Mouse (Mus musculus) neural tube, embryonic 14.5 days (tissue): ENCODE data around the gene Mark3. TPM values are rescaled to one million over a fixed set of nuclear protein-coding genes. Genes with fewer than 3 reads are reported as not detected.

Experiments
- ATAC-seq: fragments of 200-750 bp; cut with Nextera tagmentation; 2 replicates; pipeline ENCODE4 v1.8.0; 2017; ENCODE audit warnings: low read depth, mild to moderate bottlenecking, moderate TSS enrichment, moderate library complexity
- H3K27ac ChIP-seq: fragments of 300-500 bp; sonication (generic); 2 replicates; pipeline ENCODE4 v1.5.1; 2014; ENCODE audit warnings: low read depth, mild to moderate bottlenecking, control low read depth, low read length, moderate library complexity, mixed read lengths
- H3K27me3 ChIP-seq: fragments of 300-500 bp; sonication (generic); 2 replicates; pipeline ENCODE4 v1.6.1; 2014; ENCODE audit warnings: low read length; ENCODE audit not compliant: control insufficient read depth, insufficient read depth
- H3K36me3 ChIP-seq: fragments of 300-500 bp; sonication (generic); 2 replicates; pipeline ENCODE4 v1.6.1; 2014; ENCODE audit warnings: low read length, mixed read lengths; ENCODE audit not compliant: control insufficient read depth, insufficient read depth
- H3K4me1 ChIP-seq: fragments of 300-500 bp; sonication (generic); 2 replicates; pipeline ENCODE4 v1.6.1; 2014; ENCODE audit warnings: low read length; ENCODE audit not compliant: control insufficient read depth, insufficient read depth
- H3K4me2 ChIP-seq: fragments of 300-500 bp; sonication (generic); 2 replicates; pipeline ENCODE4 v1.6.1; 2014; ENCODE audit warnings: mild to moderate bottlenecking, low read depth, low read length, control low read depth
- H3K4me3 ChIP-seq: fragments of 300-500 bp; sonication (generic); 2 replicates; pipeline ENCODE4 v1.5.1; 2014; ENCODE audit warnings: low read depth, low read length, control low read depth, mixed read lengths
- H3K9ac ChIP-seq: fragments of 300-500 bp; sonication (generic); replicated peaks from 2 replicates; pipeline ENCODE4 v1.6.1; 2014; ENCODE audit warnings: low read depth, mild to moderate bottlenecking, control low read depth, low read length, mixed read lengths
- H3K9me3 ChIP-seq: fragments of 300-500 bp; sonication (generic); 2 replicates; pipeline ENCODE4 v1.6.1; 2016; ENCODE audit warnings: low read length; ENCODE audit not compliant: control insufficient read depth
- WGBS: fragments of 180-500 bp; shearing (Covaris S2); extraction: QIAGEN DNeasy Blood & Tissue Kit; methylation state at CpG from one replicate; pipeline ENCODE4 v1.1.7; 2014; 5-methylcytosine and 5-hydroxymethylcytosine counted together
- polyA plus RNA-seq: library from polyadenylated mRNA; unstranded; fragments of >200 nt; fragmentation: Nextera tagmentation; extraction: Ambion mirVana; gene quantifications from 2 replicates; pipeline ENCODE4 v1.2.1, GENCODE M21; 2014

Mark3 gene
- polyA plus RNA-seq, 1 experiment from 2014 or later, result 78.1 TPM

GRCm38 (mm10) chr12:111537341-111537740 lies 37.0 kb upstream of the Mark3 start:
- Histone ChIP-seq H3K36me3 (peaks cover 32% of the 10 kb centered on the region), H3K4me3 (peak overlapping the region; percentile 96), H3K4me2 (peak overlapping the region; percentile 70), H3K9me3 (no peaks in the 10 kb centered on the region), H3K27ac (peak overlapping the region; percentile 95), H3K9ac (peak overlapping the region; percentile 98), H3K4me1 (peaks cover 16% of the 10 kb centered on the region), H3K27me3 (no peaks in the 10 kb centered on the region; the same call in 1 of the 2 replicates)
- ATAC-seq, result peak; percentile 45
- WGBS, result under 1% methylated on average over 22 of the region's 22 CpGs

DNA sequence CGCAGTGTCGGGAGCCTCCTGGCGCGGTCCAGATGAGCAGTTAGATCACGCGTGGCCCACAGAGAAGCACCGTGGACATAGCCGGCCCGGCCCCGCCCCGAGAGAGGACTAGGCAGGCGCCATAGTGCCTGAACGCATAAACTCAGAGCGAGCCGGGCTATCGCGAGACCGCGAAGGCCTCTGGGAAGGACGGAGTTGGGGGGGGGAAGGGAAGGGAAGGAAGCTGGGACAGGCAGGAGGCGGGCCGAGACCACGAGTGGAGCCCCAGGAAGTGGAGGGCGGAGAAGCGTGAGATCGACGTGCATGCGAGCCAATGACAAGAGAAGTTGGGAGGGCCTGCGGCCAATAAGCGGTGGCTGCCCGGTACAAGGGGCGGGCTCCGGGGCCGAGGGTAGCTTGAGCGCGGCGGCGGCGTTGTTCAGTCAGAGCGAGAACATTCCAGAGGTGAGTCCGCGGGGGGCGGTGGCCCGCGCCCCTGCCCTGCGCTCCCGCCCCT lies 36.5 kb upstream of the Mark3 start, which contains the start of gene Eif5:
Gene Eif5 (plus strand): TSS at position 221 of the 496 bp plus-strand sequence.
- no peaks in the 10 kb centered on the region for H3K9me3 ChIP-seq
- peaks cover 16% of the 10 kb centered on the region for H3K4me1 ChIP-seq
- peak within 1 kb of the TSS; percentile 80 for H3K4me2 ChIP-seq
- peak within 1 kb of the TSS; percentile 96 for H3K4me3 ChIP-seq
- under 1% methylated on average over 34 of the region's 47 CpGs for WGBS
- peak within 1 kb of the TSS; percentile 98 for H3K9ac ChIP-seq
- ATAC-seq, result peak; percentile 99
- H3K27me3 ChIP-seq, result no peaks in the 10 kb centered on the region; the same call in 1 of the 2 replicates
- H3K27ac ChIP-seq, result peak within 1 kb of the TSS; percentile 99
- H3K36me3 ChIP-seq, result peaks cover 37% of the 10 kb centered on the region

GRCm38 (mm10) chr12:111538292-111539040 lies 35.9 kb upstream of the Mark3 start:
- Histone ChIP-seq H3K27ac (peak overlapping the region; percentile 99), H3K9me3 (no peaks in the 10 kb centered on the region), H3K9ac (peak overlapping the region; percentile 98), H3K4me1 (peaks cover 16% of the 10 kb centered on the region), H3K27me3 (no peaks in the 10 kb centered on the region; the same call in 1 of the 2 replicates), H3K4me3 (peak overlapping the region; percentile 96), H3K36me3 (peaks cover 43% of the 10 kb centered on the region), H3K4me2 (peak overlapping the region; percentile 80)
- WGBS, result under 1% methylated on average over 82 of the region's 111 CpGs
- ATAC-seq, result peak; percentile 62

DNA sequence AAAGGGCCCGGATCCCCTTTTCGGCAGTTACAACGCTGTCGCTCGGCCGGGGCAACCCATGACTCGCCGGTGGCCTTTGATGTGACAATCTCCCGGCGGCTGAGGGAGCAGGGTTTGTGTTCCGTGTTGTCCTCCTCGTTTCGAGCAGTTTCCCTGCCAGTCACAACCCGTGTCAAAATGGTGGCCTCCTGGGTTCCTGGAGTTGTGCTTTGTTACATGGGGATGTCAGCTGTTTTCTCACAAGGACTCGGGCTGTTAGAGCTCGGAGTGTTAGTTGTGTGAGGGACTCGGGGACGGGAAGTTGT lies 35.3 kb upstream of the Mark3 start:
- Histone ChIP-seq H3K9ac (peak overlapping the region; percentile 98), H3K4me1 (peaks cover 16% of the 10 kb centered on the region), H3K4me2 (peak overlapping the region; percentile 80), H3K27ac (peak overlapping the region; percentile 99; the same call in 1 of the 2 replicates), H3K4me3 (peak overlapping the region; percentile 96), H3K27me3 (no peaks in the 10 kb centered on the region; the same call in 1 of the 2 replicates), H3K9me3 (no peaks in the 10 kb centered on the region), H3K36me3 (peaks cover 48% of the 10 kb centered on the region)
- WGBS, result under 1% methylated on average over 18 of the region's 18 CpGs
- ATAC-seq, result no peak

DNA sequence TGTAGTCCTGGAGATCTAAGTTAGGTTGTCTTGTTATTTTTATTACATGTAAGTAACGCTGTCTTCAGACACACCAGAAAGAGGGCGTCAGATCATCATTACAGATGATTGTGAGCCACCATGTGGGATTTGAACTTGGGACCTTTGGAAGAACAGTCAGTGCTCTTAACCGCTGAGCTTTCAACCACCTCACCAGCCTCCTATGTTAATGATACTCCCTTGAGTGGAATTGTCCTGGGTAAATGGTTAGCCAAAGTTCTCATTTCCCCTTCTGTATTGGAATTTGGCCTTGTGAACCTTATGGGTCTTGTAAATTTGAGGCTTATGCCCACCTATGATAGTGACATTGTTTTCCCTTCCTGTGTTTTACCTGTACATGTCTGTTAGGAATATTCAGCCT lies 27.3 kb upstream of the Mark3 start:
- H3K36me3 ChIP-seq, result peaks cover 37% of the 10 kb centered on the region
- no peak overlapping the region for H3K4me2 ChIP-seq
- 87% methylated on average over 3 of the region's 3 CpGs for WGBS
- no peak overlapping the region for H3K9ac ChIP-seq
- H3K27ac ChIP-seq, result no peak overlapping the region
- H3K4me3 ChIP-seq, result no peak overlapping the region
- no peaks in the 10 kb centered on the region for H3K4me1 ChIP-seq
- ATAC-seq, result no peak
- no peaks in the 10 kb centered on the region for H3K9me3 ChIP-seq
- H3K27me3 ChIP-seq, result no peaks in the 10 kb centered on the region

DNA sequence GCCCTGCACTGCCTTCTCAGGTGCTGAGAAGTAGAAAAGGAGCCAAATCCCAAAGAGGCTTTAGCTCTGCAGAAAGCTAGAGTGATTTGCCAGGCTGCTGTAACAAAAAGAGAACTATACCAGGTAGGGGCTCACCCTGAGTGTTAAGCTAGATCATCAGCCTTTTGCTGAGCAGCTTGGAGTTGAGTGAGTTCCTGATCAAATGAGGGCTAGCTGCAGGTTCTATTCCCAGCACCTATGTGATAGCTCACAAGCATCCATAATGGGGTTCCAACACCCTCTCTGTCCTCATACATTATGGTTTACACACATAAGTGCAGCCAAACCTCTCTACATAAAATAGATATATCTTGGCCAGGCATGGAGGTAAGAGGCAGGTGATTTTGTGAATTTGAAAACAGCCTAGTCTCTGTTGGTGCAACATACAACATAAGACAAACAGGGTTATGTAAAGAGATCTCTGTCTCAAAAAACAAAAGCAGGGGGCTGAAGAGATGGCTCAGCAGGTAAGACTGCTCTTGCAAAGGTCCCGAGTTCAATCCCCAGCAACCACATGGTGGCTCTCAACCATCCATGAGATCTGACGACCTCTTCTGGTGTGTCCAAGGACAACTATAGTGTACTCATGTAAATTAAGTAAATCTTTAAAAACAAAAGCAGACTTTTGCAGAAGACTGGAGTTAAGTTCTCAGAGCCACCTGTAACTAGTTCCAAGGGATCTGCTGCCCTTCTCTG lies 25.6 kb upstream of the Mark3 start:
- H3K27me3 ChIP-seq, result no peaks in the 10 kb centered on the region
- 53% methylated on average over 2 of the region's 2 CpGs for WGBS
- no peak overlapping the region for H3K4me3 ChIP-seq
- H3K4me2 ChIP-seq, result no peak overlapping the region
- no peak overlapping the region for H3K9ac ChIP-seq
- no peak for ATAC-seq
- no peaks in the 10 kb centered on the region for H3K4me1 ChIP-seq
- peaks cover 21% of the 10 kb centered on the region for H3K36me3 ChIP-seq
- H3K27ac ChIP-seq, result no peak overlapping the region
- H3K9me3 ChIP-seq, result no peaks in the 10 kb centered on the region

DNA sequence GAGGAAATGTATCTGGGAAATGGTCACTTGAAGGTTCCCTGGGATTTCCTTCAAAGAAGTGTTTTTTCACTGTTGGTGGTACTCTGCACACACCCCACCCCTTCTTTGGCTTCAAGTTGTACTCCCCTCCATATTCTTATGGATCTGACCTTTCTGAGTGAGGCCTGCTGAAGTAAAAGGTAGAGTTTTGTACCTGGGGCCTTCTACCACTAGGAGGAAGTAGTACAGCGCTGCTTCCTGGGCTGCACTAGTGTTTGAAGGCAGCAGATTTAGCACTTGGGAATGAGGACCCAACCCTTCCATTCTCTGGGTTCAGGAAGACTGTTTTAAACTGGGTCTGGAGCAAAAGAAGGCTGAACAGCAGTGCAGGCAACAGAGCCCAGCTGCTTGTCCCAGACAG lies 23.6 kb upstream of the Mark3 start:
- no peak overlapping the region for H3K4me2 ChIP-seq
- ATAC-seq, result no peak
- H3K9ac ChIP-seq, result no peak overlapping the region
- 61% methylated on average over 1 of the region's 1 CpGs for WGBS
- no peaks in the 10 kb centered on the region for H3K27me3 ChIP-seq
- H3K36me3 ChIP-seq, result peaks cover 6% of the 10 kb centered on the region
- no peak overlapping the region for H3K4me3 ChIP-seq
- H3K27ac ChIP-seq, result no peak overlapping the region
- no peaks in the 10 kb centered on the region for H3K4me1 ChIP-seq
- H3K9me3 ChIP-seq, result no peaks in the 10 kb centered on the region

DNA sequence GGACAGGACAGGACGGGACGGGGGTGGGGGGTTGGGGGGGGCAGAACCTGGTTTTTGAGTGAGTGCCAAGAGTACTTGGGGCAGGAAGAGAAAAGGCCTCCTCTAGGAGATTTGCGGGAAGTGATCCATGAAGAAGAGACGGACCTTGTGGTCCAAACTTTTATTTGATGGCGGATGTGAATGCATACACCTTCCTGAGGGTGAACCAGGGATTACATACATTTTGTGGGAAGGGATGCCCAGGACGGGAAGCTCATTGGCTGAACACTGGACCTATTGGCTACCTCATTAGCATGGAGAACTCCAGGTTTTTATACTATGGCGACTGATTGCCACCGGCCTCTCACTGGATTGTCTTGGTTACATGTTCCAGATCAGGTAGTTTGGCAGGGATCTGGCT lies 22.0 kb upstream of the Mark3 start:
- Histone ChIP-seq H3K9me3 (no peaks in the 10 kb centered on the region), H3K36me3 (no peaks in the 10 kb centered on the region), H3K4me1 (no peaks in the 10 kb centered on the region), H3K27ac (no peak overlapping the region), H3K4me3 (no peak overlapping the region), H3K27me3 (no peaks in the 10 kb centered on the region), H3K4me2 (no peak overlapping the region), H3K9ac (no peak overlapping the region)
- WGBS, result 76% methylated on average over 8 of the region's 8 CpGs
- no peak for ATAC-seq

DNA sequence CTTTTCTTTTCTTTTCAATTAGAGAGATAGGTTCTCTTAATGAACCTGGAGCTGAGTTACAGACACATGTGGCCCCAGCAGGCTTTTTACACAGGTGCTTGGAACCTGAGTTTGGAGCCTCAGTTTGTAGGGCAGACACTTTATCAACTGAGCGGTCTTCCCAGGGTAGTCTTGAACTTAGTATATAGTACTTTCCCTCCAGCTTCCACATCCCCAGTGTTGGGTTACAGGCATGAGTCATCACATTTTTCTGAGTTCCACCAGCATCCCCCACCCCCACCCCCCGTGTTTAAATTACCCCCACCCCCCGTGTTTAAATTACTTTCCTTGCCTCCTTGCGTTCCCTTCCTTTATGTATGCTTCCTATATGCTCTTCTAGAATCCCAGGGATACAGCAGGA lies 19.0 kb upstream of the Mark3 start:
- WGBS, result 78% methylated on average over 4 of the region's 4 CpGs
- H3K36me3 ChIP-seq, result no peaks in the 10 kb centered on the region
- H3K9ac ChIP-seq, result no peak overlapping the region
- H3K4me1 ChIP-seq, result peaks cover under 1% of the 10 kb centered on the region; the same call in 1 of the 2 replicates
- H3K4me3 ChIP-seq, result no peak overlapping the region
- H3K27ac ChIP-seq, result no peak overlapping the region
- H3K27me3 ChIP-seq, result no peaks in the 10 kb centered on the region
- ATAC-seq, result no peak
- H3K4me2 ChIP-seq, result no peak overlapping the region
- H3K9me3 ChIP-seq, result no peaks in the 10 kb centered on the region
